Mouse (Mus musculus) kidney, embryonic 15.5 days (tissue): ENCODE results near the gene Duox2. TPM values are rescaled to one million over a fixed set of nuclear protein-coding genes. Genes with fewer than 3 reads are reported as not detected.

Experiments used
- ATAC-seq: fragments of 200-750 bp; cut with Nextera tagmentation; replicated peaks from 2 replicates; pipeline ENCODE4 v1.8.0; 2017; ENCODE audit warnings: moderate TSS enrichment; ENCODE audit not compliant: low FRiP score
- H3K27ac ChIP-seq: fragments of 300-500 bp; sonication (generic); 2 replicates; pipeline ENCODE4 v1.5.1; 2015; ENCODE audit warnings: mild to moderate bottlenecking, inconsistent platforms
- H3K27me3 ChIP-seq: fragments of 300-500 bp; sonication (generic); 2 replicates; pipeline ENCODE4 v1.6.1; 2015; ENCODE audit warnings: inconsistent platforms
- H3K36me3 ChIP-seq: fragments of 300-500 bp; sonication (generic); 2 replicates; pipeline ENCODE4 v1.6.1; 2015; ENCODE audit warnings: inconsistent platforms
- H3K4me1 ChIP-seq: fragments of 300-500 bp; sonication (generic); 2 replicates; pipeline ENCODE4 v1.6.1; 2015; ENCODE audit warnings: inconsistent platforms
- H3K4me2 ChIP-seq: fragments of 300-500 bp; sonication (generic); 2 replicates; pipeline ENCODE4 v1.6.1; 2015; ENCODE audit warnings: moderate library complexity, mild to moderate bottlenecking, inconsistent platforms
- H3K4me3 ChIP-seq: fragments of 300-500 bp; sonication (generic); replicated peaks from 2 replicates; pipeline ENCODE4 v1.5.1; 2015; ENCODE audit warnings: mild to moderate bottlenecking, inconsistent platforms
- H3K9ac ChIP-seq: fragments of 300-500 bp; sonication (generic); 2 replicates; pipeline ENCODE4 v1.6.1; 2015; ENCODE audit warnings: mild to moderate bottlenecking, inconsistent platforms
- H3K9me3 ChIP-seq: fragments of 300-500 bp; sonication (generic); replicated peaks from 2 replicates; pipeline ENCODE4 v1.6.1; 2016; ENCODE audit warnings: inconsistent platforms
- WGBS: fragments of 180-500 bp; shearing (Covaris S2); methylation state at CpG from one replicate; pipeline ENCODE4 v1.1.7; 2015; ENCODE audit warnings: mixed read lengths; 5-methylcytosine and 5-hydroxymethylcytosine counted together
- polyA plus RNA-seq: library from polyadenylated mRNA; unstranded; fragments of >200 nt; fragmentation: Nextera tagmentation; extraction: Ambion mirVana; gene quantifications from 2 replicates; pipeline ENCODE4 v1.2.1, GENCODE M21; 2015

The Duox2 gene
- polyA plus RNA-seq, 1 experiment from 2014 or later = 0.19 TPM

DNA sequence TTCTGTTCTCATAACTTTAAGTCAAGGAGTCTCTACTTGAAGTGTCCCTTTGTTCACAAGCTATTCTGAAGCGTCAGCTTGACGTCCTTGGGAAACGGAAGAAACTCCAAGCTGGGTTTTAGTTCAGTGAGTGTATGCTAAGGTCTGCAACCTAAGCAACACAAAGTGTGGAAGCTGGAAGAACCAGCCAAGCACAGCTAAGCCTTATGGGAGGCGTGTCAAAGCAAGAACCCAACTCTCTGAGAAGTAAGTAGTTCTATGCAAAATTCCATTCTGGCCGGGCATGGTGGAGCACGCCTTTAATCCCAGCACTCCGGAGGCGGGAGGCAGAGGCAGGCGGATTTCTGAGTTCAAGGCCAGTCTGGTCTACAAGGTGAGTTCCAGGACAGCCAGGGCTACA, 66.6 kb downstream of the Duox2 start:
- H3K36me3 ChIP-seq = no peaks in the 10 kb centered on the region
- no peaks in the 10 kb centered on the region for H3K9me3 ChIP-seq
- no peak overlapping the region for H3K27ac ChIP-seq
- no peak overlapping the region for H3K4me2 ChIP-seq
- ATAC-seq = no peak
- H3K9ac ChIP-seq = no peak overlapping the region
- peaks cover 14% of the 10 kb centered on the region for H3K4me1 ChIP-seq
- 91% methylated on average over 9 of the region's 9 CpGs for WGBS
- H3K4me3 ChIP-seq = no peak overlapping the region
- H3K27me3 ChIP-seq = no peaks in the 10 kb centered on the region

GRCm38 (mm10) chr2:122230395-122230794, 67.9 kb downstream of the Duox2 start:
- H3K4me2 ChIP-seq = no peak overlapping the region
- H3K36me3 ChIP-seq = no peaks in the 10 kb centered on the region
- no peaks in the 10 kb centered on the region for H3K27me3 ChIP-seq
- no peak overlapping the region for H3K27ac ChIP-seq
- H3K9me3 ChIP-seq = no peaks in the 10 kb centered on the region
- H3K9ac ChIP-seq = no peak overlapping the region
- no peak for ATAC-seq
- 84% methylated on average over 6 of the region's 6 CpGs for WGBS
- no peak overlapping the region for H3K4me3 ChIP-seq
- H3K4me1 ChIP-seq = peaks cover 11% of the 10 kb centered on the region

Other genes starting within 250 kb of the Duox2 start
- gene Spg11, start 180.1 kb downstream of the Duox2 start, polyA plus RNA-seq = 9.1 and 9.8 TPM in 2 replicates
- gene B2m, start 150.8 kb downstream of the Duox2 start, polyA plus RNA-seq = 234 and 241 TPM in 2 replicates
- gene Trim69, start 137.7 kb downstream of the Duox2 start, polyA plus RNA-seq = 0.09 TPM in 1 of 2 replicates, not detected in the other
- 0.06 TPM in 1 of 2 replicates, not detected in the other for gene Patl2, start 112.3 kb downstream of the Duox2 start, polyA plus RNA-seq
- not detected in 2 replicates for gene Terb2, start 112.2 kb downstream of the Duox2 start, polyA plus RNA-seq
- gene Sord, start 63.7 kb downstream of the Duox2 start, polyA plus RNA-seq = 41.0 and 41.6 TPM in 2 replicates
- 0.17 TPM in 1 of 2 replicates, not detected in the other for gene Duoxa2, start 451 bp upstream of the Duox2 start, polyA plus RNA-seq
- 0.10 TPM in 1 of 2 replicates, not detected in the other for gene Duoxa1, start 15.3 kb upstream of the Duox2 start, polyA plus RNA-seq
- 0.04 TPM in 1 of 2 replicates, not detected in the other for gene Duox1, start 17.2 kb upstream of the Duox2 start, polyA plus RNA-seq
- gene Shf, start 70.7 kb upstream of the Duox2 start, polyA plus RNA-seq = 2.4 and 2.6 TPM in 2 replicates
- gene Slc28a2, start 128.0 kb upstream of the Duox2 start, polyA plus RNA-seq = 0.54 and 0.82 TPM in 2 replicates
- 0.12 TPM in 2 replicates for gene Gm14085, start 186.5 kb upstream of the Duox2 start, polyA plus RNA-seq